Mouse (Mus musculus) myocyte (in vitro differentiated cells): Measurements from ENCODE around the gene Arl15. TPM values are rescaled to one million over a fixed set of nuclear protein-coding genes. Genes with fewer than 3 reads are reported as not detected.

Experiments used
- H3K27me3 ChIP-seq: one replicate; pipeline ENCODE4 v1.6.1; 2011; ENCODE audit not compliant: control insufficient read depth, insufficient read depth, insufficient read length
- H3K36me3 ChIP-seq: one replicate; pipeline ENCODE4 v1.6.1; 2011; ENCODE audit not compliant: control insufficient read depth, insufficient read depth
- H3K4me2 ChIP-seq: one replicate; pipeline ENCODE4 v1.6.1; 2011; ENCODE audit warnings: low read depth, control low read depth
- H3K4me3 ChIP-seq: one replicate; pipeline ENCODE4 v1.5.1; 2011; ENCODE audit warnings: mild to moderate bottlenecking, control low read depth, moderate library complexity
- H3K79me2 ChIP-seq: one replicate; pipeline ENCODE4 v1.6.1; 2011; ENCODE audit not compliant: control insufficient read depth, insufficient read depth
- H3ac ChIP-seq: one replicate; pipeline ENCODE4 v1.6.1; 2011; ENCODE audit not compliant: control insufficient read depth, insufficient read length
- CEBPB ChIP-seq: IDR thresholded peaks from 2 replicates; pipeline ENCODE4 v1.6.1; 2011; ENCODE audit warnings: mild to moderate bottlenecking, moderate library complexity; ENCODE audit not compliant: poor library complexity, insufficient read depth, severe bottlenecking
- E2F4 ChIP-seq: IDR thresholded peaks from one replicate; pipeline ENCODE4 v1.6.1; 2011; ENCODE audit warnings: mild to moderate bottlenecking, control low read depth, moderate library complexity; ENCODE audit not compliant: insufficient read depth
- MAX ChIP-seq: IDR thresholded peaks from one replicate; pipeline ENCODE4 v1.6.1; 2011; ENCODE audit warnings: low read depth, mild to moderate bottlenecking, control low read depth
- MYOD1 ChIP-seq, 3 experiments: IDR thresholded peaks; one replicate each; pipeline ENCODE4 v1.6.1; 2011; ENCODE audit warnings: control low read depth in 2 of 3, low read depth in 2 of 3, mild to moderate bottlenecking in 2 of 3, moderate library complexity in 1 of 3; ENCODE audit not compliant: insufficient read length in 2 of 3, control insufficient read depth in 1 of 3
- MYOG ChIP-seq, 3 experiments: IDR thresholded peaks; one replicate each; pipeline ENCODE4 v1.6.1; 2011; ENCODE audit warnings: control low read depth in 2 of 3, low read depth in 2 of 3, mild to moderate bottlenecking in 2 of 3; ENCODE audit not compliant: insufficient read length in 2 of 3, control insufficient read depth in 1 of 3, insufficient read depth in 1 of 3
- POLR2A ChIP-seq: IDR thresholded peaks from one replicate; pipeline ENCODE4 v1.6.1; 2011; ENCODE audit warnings: low read depth, mild to moderate bottlenecking, control low read depth, moderate library complexity; ENCODE audit not compliant: insufficient read length
- POLR2AphosphoS2 ChIP-seq: IDR thresholded peaks from one replicate; pipeline ENCODE4 v1.6.1; 2011; ENCODE audit warnings: low read depth, control low read depth; ENCODE audit not compliant: insufficient read length
- REST ChIP-seq: IDR thresholded peaks from one replicate; pipeline ENCODE4 v1.6.1; 2011; ENCODE audit warnings: mild to moderate bottlenecking, control low read depth, moderate library complexity; ENCODE audit not compliant: insufficient read depth, insufficient read length
- SRF ChIP-seq: IDR thresholded peaks from one replicate; pipeline ENCODE4 v1.6.1; 2011; ENCODE audit warnings: low read depth; ENCODE audit not compliant: control insufficient read depth, insufficient read length
- TCF12 ChIP-seq: IDR thresholded peaks from one replicate; pipeline ENCODE4 v1.6.1; 2011; ENCODE audit warnings: mild to moderate bottlenecking, control low read depth; ENCODE audit not compliant: poor library complexity, insufficient read depth, severe bottlenecking
- TCF3 ChIP-seq: IDR thresholded peaks from one replicate; pipeline ENCODE4 v1.6.1; 2011; ENCODE audit warnings: low read depth, control low read depth; ENCODE audit not compliant: insufficient read length
- USF1 ChIP-seq: IDR thresholded peaks from one replicate; pipeline ENCODE4 v1.6.1; 2011; ENCODE audit warnings: low read depth, mild to moderate bottlenecking, control low read depth, moderate library complexity
- polyA plus RNA-seq: library from polyadenylated mRNA; unstranded; fragments of >200 nt; fragmentation: generic; extraction: Trizol; gene quantifications from one replicate; pipeline ENCODE4 v1.2.1, GENCODE M21; 2012; ENCODE audit warnings: missing spikeins

The Arl15 gene
- polyA plus RNA-seq = 11.1 TPM

- Histone ChIP-seq H3K79me2 (peaks cover 34% of the 10 kb centered on the region), H3K36me3 (no peaks in the 10 kb centered on the region), H3K4me3 (peak within 1 kb of the TSS; percentile 81), H3K27me3 (no peaks in the 10 kb centered on the region), H3ac (peak within 1 kb of the TSS; percentile 70), H3K4me2 (peak within 1 kb of the TSS; percentile 96)
- TF ChIP-seq MYOD1 (IDR thresholded peaks at IDR 0.05; ENCODE audit: control insufficient read depth in 1 of 3, insufficient read length in 2 of 3, low read depth in 2 of 3) = no peak
- no peak for TF ChIP-seq REST
- peak; percentile 100 for TF ChIP-seq POLR2A
- TF ChIP-seq POLR2AphosphoS2 = peak; percentile 99
These were observed at the start of gene Arl15 for GRCm38 (mm10) chr13:113794039-113794704. Gene Arl15 (plus strand): TSS chr13:113794505.

GRCm38 (mm10) chr13:113745301-113745700, 49.0 kb upstream of the Arl15 start:
- TF ChIP-seq POLR2AphosphoS2 = no peak
- no peak for TF ChIP-seq E2F4
- TF ChIP-seq MYOG (IDR thresholded peaks at IDR 0.05; ENCODE audit: control insufficient read depth in 1 of 3, insufficient read depth in 1 of 3, insufficient read length in 2 of 3, low read depth in 2 of 3) = no peak
- no peaks in the 10 kb centered on the region for H3K27me3 ChIP-seq
- no peaks in the 10 kb centered on the region for H3K79me2 ChIP-seq
- no peaks in the 10 kb centered on the region for H3K36me3 ChIP-seq
- H3K4me3 ChIP-seq = no peak overlapping the region
- H3K4me2 ChIP-seq = no peak overlapping the region
- no peak overlapping the region for H3ac ChIP-seq

DNA sequence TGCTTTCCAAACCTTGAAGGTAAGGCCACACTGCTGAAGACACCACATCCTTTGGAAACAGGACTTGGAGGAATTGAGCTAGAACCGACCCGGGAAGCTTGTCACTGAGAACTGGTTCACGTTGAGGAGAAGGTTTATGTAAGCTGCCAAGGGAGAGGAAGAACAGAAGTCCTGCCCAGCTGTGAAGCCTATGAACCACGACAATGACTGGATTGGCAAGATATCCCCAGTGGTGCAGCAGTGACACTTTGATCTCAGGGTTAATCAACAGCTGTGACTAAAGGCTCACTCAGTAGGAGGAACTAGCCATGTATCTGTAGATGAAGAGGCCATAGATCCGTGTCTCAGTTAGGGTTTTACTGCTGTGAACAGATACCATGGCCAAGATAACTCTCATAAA, 43.5 kb upstream of the Arl15 start:
- no peaks in the 10 kb centered on the region for H3K79me2 ChIP-seq
- TF ChIP-seq MAX (no peak), REST (no peak), TCF3 (no peak), E2F4 (no peak), POLR2A (no peak), TCF12 (no peak), SRF (no peak), USF1 (no peak), MYOD1 (IDR thresholded peaks at IDR 0.05; ENCODE audit: control insufficient read depth in 1 of 3, insufficient read length in 2 of 3, low read depth in 2 of 3) (no peak), CEBPB (no peak), POLR2AphosphoS2 (no peak), MYOG (IDR thresholded peaks at IDR 0.05; ENCODE audit: control insufficient read depth in 1 of 3, insufficient read depth in 1 of 3, insufficient read length in 2 of 3, low read depth in 2 of 3) (no peak)
- H3ac ChIP-seq = no peak overlapping the region
- H3K36me3 ChIP-seq = no peaks in the 10 kb centered on the region
- H3K4me3 ChIP-seq = no peak overlapping the region
- no peak overlapping the region for H3K4me2 ChIP-seq
- H3K27me3 ChIP-seq = no peaks in the 10 kb centered on the region

DNA sequence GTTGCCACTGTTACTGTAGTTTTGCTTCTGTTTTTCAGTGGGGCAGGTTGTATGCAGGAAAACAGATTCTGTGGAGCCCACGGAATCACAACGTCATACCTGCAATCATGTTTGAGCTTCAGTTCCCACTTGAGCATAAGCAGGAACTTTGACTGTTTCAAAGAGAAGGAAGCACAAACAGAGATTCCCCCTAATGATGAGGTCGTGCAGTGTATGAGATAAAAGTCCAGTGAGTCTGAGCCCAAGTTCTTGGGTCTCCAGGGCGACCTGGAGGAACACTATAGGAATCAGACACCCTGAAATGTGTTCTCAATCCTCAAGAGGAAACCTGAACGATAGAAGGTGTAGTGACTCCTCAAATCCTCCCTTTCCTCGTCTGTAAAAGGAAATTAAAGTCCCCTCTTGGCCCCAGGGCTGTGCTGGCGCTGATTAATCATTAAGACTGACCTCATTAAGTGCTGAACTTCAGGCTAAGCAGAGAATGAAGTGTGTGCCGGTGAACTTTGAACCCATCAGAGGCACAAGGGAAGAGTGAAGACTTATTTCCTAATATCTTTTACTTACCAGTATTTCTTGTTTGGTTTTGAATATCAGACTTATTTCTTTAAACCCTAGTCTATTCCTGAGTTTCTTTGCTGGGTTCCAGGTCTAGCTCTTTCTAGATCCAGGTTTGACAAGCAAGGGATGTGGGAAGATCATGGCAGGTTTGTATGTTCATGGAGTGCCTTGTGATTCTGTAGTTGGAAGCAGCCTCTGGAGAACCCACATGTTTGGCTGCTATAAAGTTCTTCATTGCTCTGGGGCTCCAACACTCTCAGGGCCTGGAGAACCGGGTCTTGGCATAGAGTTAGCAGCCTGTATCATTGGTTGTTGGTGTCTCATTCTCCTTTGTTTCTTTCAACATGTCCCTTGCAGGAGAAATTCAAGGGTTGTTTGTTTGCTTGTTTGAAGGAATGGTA, 39.3 kb upstream of the Arl15 start:
- H3K79me2 ChIP-seq = no peaks in the 10 kb centered on the region
- no peaks in the 10 kb centered on the region for H3K36me3 ChIP-seq
- no peak overlapping the region for H3ac ChIP-seq
- no peaks in the 10 kb centered on the region for H3K27me3 ChIP-seq
- no peak overlapping the region for H3K4me3 ChIP-seq
- H3K4me2 ChIP-seq = no peak overlapping the region
- TF ChIP-seq MAX (no peak), MYOD1 (IDR thresholded peaks at IDR 0.05; ENCODE audit: control insufficient read depth in 1 of 3, insufficient read length in 2 of 3, low read depth in 2 of 3) (no peak), TCF12 (no peak), MYOG (IDR thresholded peaks at IDR 0.05; ENCODE audit: control insufficient read depth in 1 of 3, insufficient read depth in 1 of 3, insufficient read length in 2 of 3, low read depth in 2 of 3) (no peak), E2F4 (no peak), POLR2A (no peak), POLR2AphosphoS2 (no peak), USF1 (no peak), REST (no peak), TCF3 (no peak), CEBPB (no peak), SRF (no peak)

DNA sequence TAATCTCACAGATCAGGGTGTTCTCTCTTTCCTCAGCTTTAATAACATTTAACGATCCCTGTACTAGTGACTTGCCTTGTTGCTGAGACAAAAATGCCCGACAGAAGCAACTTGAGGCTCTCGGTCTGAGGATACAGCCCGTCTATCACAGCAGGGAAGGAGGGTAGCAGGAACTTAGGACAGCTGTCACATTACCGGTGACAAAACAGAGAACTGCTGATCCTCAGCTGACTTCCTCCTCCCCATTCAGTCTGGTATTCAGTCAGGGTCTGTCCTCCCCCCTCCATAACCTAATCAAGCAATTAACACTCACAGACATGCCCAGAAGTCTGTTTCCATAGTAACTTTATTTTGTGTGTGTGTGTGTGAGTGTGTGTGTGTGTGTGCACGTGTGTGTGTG, 38.5 kb upstream of the Arl15 start:
- Histone ChIP-seq H3K79me2 (no peaks in the 10 kb centered on the region), H3ac (no peak overlapping the region), H3K36me3 (no peaks in the 10 kb centered on the region), H3K27me3 (no peaks in the 10 kb centered on the region), H3K4me2 (no peak overlapping the region), H3K4me3 (no peak overlapping the region)
- TF ChIP-seq MAX = no peak
- TF ChIP-seq CEBPB = no peak
- no peak for TF ChIP-seq REST
- no peak for TF ChIP-seq SRF
- no peak for TF ChIP-seq E2F4
